Mouse (Mus musculus): ENCODE data around the gene Ip6k2. TPM values are rescaled to one million over a fixed set of nuclear protein-coding genes. Genes with fewer than 3 reads are reported as not detected.

Gene Ip6k2
- polyA plus RNA-seq, 1 experiment from 2014 or later = 72.5 TPM

DNA sequence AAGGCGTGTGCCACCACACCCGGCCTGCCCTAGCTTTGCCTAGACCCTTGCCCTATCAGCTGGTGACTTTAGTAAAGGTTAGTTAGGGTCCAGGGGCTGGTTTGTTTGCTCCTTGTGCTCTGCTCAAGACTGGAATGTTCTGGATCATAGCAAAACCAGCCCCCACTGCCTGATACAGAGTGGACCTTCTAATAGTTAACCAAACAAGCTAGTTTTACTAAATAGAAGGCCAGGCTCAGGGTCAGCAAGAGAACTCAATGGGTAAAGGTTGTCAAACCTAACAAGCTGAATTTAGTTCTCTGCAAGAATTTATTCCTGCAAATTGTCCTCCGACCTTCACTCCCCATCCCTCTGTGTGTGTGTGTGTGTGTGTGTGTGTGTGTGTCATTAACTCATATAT is 29.6 kb upstream of the Ip6k2 start:
- no peak overlapping the region for H3K4me2 ChIP-seq
- H3K4me3 ChIP-seq = no peak overlapping the region
- no peak for ATAC-seq (ENCODE audit: borderline replicate concordance, extremely low read depth, low FRiP score, low TSS enrichment)
- no peaks in the 10 kb centered on the region for H3K9me3 ChIP-seq
- no peaks in the 10 kb centered on the region for H3K36me3 ChIP-seq
- no peaks in the 10 kb centered on the region for H3K4me1 ChIP-seq
- WGBS = 82% methylated on average over 3 of the region's 3 CpGs
- no peak overlapping the region for H3K9ac ChIP-seq
- no peak overlapping the region for H3K27ac ChIP-seq
- no peaks in the 10 kb centered on the region for H3K27me3 ChIP-seq

DNA sequence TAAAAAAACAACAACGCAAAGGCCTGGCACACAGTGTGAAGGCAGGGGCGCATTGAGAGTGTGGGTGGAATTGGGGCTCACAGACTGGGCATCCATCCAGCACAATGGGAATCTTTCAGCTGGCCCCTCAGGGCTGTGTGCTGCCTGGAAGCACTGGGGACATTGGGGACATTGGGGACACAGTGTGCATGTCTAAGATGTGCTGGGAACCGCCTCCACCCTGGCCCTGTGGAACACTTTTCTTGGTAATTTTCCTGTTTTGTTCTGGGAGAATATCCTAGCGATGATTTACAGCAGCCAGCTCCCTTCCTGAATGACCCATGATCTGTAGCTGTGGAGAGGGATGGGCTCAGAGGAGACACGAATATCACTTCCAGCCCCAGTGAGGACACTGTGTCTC is 29.2 kb upstream of the Ip6k2 start:
- Histone ChIP-seq H3K9ac (no peak overlapping the region), H3K27me3 (no peaks in the 10 kb centered on the region), H3K4me3 (no peak overlapping the region), H3K4me2 (no peak overlapping the region), H3K4me1 (no peaks in the 10 kb centered on the region), H3K36me3 (no peaks in the 10 kb centered on the region), H3K27ac (no peak overlapping the region), H3K9me3 (no peaks in the 10 kb centered on the region)
- no peak for ATAC-seq (ENCODE audit: borderline replicate concordance, extremely low read depth, low FRiP score, low TSS enrichment)
- WGBS = 66% methylated on average over 5 of the region's 5 CpGs

DNA sequence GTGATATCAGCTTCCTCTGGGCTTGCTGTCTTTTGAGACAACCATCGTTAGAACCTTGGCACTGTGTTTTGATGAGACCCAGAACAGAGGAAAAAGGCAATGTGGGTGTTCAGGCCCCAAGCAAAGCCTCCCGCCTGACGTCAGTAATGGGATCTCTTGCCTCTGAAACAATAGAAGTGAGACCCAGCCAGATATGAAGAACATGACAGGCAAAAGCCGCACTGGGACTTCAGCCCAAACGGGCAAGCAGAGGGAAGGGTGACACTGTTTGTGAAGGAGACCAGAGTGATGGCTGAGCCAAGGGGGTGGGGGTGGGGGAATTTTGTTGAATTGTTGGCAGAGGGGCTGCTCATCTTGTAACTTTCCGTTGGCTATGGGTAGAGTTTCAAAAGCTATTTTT is 26.2 kb upstream of the Ip6k2 start:
- Histone ChIP-seq H3K9me3 (no peaks in the 10 kb centered on the region), H3K27ac (no peak overlapping the region)
- peak; percentile 45; the same call in 1 of the 2 replicates for ATAC-seq (ENCODE audit: borderline replicate concordance, extremely low read depth, low FRiP score, low TSS enrichment)

DNA sequence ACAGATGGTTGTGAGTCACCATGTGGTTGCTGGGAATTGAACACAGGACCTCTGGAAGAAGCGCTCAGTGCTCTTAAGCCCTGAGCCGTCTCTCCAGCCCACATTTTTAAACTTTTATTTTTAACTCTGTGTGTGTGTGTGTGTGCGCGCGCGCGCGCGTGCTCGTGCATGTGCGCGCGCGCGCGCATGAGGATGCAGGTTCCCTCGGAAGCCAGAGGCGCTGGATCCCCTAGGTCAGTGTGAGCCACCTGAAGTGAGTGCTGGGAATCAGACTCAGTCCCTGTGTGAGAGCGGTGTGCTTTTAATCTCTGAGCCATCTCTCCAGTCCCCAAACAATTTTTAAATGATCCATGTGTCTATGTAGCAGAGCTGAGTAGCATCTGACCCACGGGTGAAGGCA is 24.5 kb upstream of the Ip6k2 start:
- no peak overlapping the region for H3K4me3 ChIP-seq
- H3K4me1 ChIP-seq = no peaks in the 10 kb centered on the region
- 93% methylated on average over 20 of the region's 20 CpGs for WGBS
- no peak overlapping the region for H3K4me2 ChIP-seq
- H3K27me3 ChIP-seq = no peaks in the 10 kb centered on the region
- H3K36me3 ChIP-seq = no peaks in the 10 kb centered on the region
- H3K9me3 ChIP-seq = no peaks in the 10 kb centered on the region
- no peak for ATAC-seq (ENCODE audit: borderline replicate concordance, extremely low read depth, low FRiP score, low TSS enrichment)
- H3K9ac ChIP-seq = no peak overlapping the region
- no peak overlapping the region for H3K27ac ChIP-seq

More for the DNA sequence above, 26.2 kb upstream of the Ip6k2 start:
- Histone ChIP-seq H3K4me2 (no peak overlapping the region), H3K4me1 (no peaks in the 10 kb centered on the region), H3K36me3 (no peaks in the 10 kb centered on the region), H3K4me3 (no peak overlapping the region), H3K27me3 (no peaks in the 10 kb centered on the region), H3K9ac (no peak overlapping the region)
- WGBS = 32% methylated on average over 6 of the region's 6 CpGs

DNA sequence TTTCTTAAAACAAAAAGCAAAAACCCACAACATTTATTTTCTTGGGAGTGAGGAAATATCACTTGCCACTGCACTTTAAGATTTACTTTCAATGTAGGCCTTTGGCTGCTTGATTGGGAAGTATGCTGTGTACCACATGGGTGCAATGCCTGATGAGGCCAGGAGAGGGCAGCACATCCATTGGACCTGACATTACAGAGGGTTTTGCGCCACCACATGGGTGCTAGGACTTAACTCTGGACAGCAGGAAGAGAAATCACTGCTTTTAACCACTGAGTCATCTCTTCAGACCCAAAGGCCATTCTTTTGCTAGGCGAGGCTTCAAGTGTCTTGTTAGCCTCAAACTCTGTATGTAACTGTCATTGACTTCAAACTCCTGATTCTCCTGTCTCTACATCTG is 23.8 kb upstream of the Ip6k2 start:
- Histone ChIP-seq H3K4me3 (no peak overlapping the region), H3K4me2 (no peak overlapping the region), H3K9me3 (no peaks in the 10 kb centered on the region), H3K27ac (no peak overlapping the region), H3K4me1 (no peaks in the 10 kb centered on the region), H3K27me3 (no peaks in the 10 kb centered on the region), H3K36me3 (no peaks in the 10 kb centered on the region), H3K9ac (no peak overlapping the region)
- 54% methylated on average over 2 of the region's 2 CpGs for WGBS
- no peak for ATAC-seq (ENCODE audit: borderline replicate concordance, extremely low read depth, low FRiP score, low TSS enrichment)

DNA sequence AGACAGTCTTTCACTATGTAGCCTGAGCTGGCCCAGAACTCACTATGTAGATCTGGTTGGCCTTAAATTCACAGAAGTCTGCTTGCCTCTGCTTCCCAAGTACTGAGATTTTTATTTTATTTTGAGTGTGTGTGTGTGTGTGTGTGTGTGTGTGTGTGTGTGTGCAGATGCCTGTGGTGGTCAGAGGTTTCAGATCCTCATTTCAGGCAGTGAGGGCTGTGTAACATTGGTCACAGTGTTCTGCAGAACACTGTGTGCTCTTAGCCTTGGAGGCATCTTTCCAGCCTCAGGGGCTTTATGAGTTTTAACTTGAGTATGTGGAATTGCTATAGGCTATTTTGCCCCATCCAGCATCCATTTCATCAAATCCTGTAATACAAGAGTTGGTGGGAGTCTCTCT is 22.0 kb upstream of the Ip6k2 start:
- Histone ChIP-seq H3K36me3 (no peaks in the 10 kb centered on the region), H3K27me3 (no peaks in the 10 kb centered on the region), H3K9ac (no peak overlapping the region), H3K9me3 (no peaks in the 10 kb centered on the region), H3K4me2 (no peak overlapping the region), H3K4me3 (no peak overlapping the region), H3K4me1 (no peaks in the 10 kb centered on the region), H3K27ac (no peak overlapping the region)
- ATAC-seq (ENCODE audit: borderline replicate concordance, extremely low read depth, low FRiP score, low TSS enrichment) = no peak

DNA sequence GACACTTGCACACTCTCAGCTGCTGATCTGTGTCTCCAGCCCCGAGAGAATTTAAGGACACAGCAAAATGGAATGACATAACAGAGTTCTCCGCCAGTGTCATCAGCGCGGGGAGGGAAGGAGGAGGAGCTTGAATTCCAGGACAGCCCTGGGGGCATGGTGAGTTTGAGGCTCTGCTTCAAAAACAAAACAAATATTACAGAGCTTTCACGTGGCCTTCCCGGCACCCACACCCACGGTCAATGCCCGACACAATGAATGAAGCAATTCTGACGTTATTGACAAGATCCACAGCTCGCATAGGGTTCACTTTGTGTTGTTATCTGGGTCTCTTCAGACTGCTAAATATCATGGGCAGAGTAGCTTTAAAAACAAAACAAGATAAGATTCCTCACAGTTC is 18.6 kb upstream of the Ip6k2 start:
- Histone ChIP-seq H3K4me2 (no peak overlapping the region), H3K36me3 (no peaks in the 10 kb centered on the region), H3K4me3 (no peak overlapping the region), H3K9ac (no peak overlapping the region), H3K27ac (no peak overlapping the region), H3K27me3 (no peaks in the 10 kb centered on the region), H3K4me1 (no peaks in the 10 kb centered on the region), H3K9me3 (no peaks in the 10 kb centered on the region)
- WGBS = 63% methylated on average over 10 of the region's 10 CpGs
- no peak for ATAC-seq (ENCODE audit: borderline replicate concordance, extremely low read depth, low FRiP score, low TSS enrichment)

DNA sequence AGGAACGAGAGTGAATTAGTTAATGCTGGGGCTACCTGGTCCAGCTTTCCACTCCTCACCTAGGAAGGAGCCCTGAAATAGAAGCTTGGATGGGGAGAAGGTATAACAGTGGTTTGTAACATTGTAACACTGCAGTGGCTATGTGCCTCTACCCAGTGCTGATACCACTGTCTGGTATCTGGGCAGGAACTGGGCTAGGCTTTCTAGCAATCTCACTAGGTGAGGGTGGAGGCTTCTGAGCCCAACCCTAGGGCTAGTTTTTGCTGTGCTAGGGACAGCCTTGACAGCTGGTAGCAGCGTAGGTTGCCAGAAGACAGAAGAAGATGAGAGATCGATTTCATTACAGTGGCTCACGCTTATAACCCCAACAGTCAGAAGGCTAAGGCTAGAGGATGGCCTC is 7.0 kb upstream of the Ip6k2 start:
- WGBS = 77% methylated on average over 4 of the region's 4 CpGs
- ATAC-seq (ENCODE audit: borderline replicate concordance, extremely low read depth, low FRiP score, low TSS enrichment) = no peak
- Histone ChIP-seq H3K4me1 (peaks cover 19% of the 10 kb centered on the region), H3K4me2 (no peak overlapping the region), H3K27ac (no peak overlapping the region), H3K36me3 (no peaks in the 10 kb centered on the region), H3K9me3 (no peaks in the 10 kb centered on the region), H3K9ac (no peak overlapping the region), H3K4me3 (no peak overlapping the region), H3K27me3 (no peaks in the 10 kb centered on the region)

DNA sequence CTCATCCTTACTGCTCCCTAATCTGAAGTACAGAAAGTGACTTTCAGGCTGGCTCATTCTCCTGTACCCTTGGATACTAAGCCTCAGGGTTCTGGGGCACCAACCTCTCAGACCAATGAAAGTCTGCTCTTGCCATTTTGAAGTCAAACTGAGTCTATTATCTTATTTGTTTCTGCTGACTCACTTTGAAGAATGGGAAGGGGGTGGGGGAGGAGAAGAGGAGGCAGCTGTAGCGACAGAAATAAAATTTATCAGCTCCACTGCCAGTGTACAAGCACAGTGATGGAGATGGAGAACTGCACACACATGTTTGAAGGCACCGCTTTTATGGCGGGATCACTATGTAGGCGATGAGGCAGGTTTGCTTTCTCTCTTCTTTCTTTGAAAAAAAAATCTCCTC is 6.3 kb upstream of the Ip6k2 start:
- H3K9ac ChIP-seq = no peak overlapping the region
- H3K27ac ChIP-seq = no peak overlapping the region
- no peak for ATAC-seq (ENCODE audit: borderline replicate concordance, extremely low read depth, low FRiP score, low TSS enrichment)
- H3K4me2 ChIP-seq = no peak overlapping the region
- 78% methylated on average over 4 of the region's 4 CpGs for WGBS
- no peaks in the 10 kb centered on the region for H3K9me3 ChIP-seq
- H3K4me1 ChIP-seq = peaks cover 25% of the 10 kb centered on the region
- no peaks in the 10 kb centered on the region for H3K27me3 ChIP-seq
- no peaks in the 10 kb centered on the region for H3K36me3 ChIP-seq
- no peak overlapping the region for H3K4me3 ChIP-seq

DNA sequence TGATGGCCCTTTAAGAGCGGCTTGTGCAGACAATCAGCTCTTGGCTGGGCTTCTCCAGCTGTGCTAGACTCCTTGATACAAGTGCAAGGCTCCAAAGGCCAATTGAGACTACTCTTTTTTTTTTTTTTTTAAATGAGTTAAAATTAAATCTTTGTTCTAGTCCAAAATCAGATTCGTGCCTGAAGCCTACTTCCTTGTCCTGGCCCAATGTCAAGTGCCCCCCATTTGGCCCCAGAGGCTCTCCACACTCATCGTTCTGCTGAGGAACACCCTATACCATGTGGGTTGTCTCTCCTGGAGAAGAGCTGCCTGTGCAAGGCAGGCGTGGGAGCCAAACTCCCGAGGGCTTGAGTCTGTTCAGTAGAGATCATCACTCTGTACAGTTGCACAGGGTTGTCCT is 2.6 kb upstream of the Ip6k2 start:
- ATAC-seq (ENCODE audit: borderline replicate concordance, extremely low read depth, low FRiP score, low TSS enrichment) = no peak

DNA sequence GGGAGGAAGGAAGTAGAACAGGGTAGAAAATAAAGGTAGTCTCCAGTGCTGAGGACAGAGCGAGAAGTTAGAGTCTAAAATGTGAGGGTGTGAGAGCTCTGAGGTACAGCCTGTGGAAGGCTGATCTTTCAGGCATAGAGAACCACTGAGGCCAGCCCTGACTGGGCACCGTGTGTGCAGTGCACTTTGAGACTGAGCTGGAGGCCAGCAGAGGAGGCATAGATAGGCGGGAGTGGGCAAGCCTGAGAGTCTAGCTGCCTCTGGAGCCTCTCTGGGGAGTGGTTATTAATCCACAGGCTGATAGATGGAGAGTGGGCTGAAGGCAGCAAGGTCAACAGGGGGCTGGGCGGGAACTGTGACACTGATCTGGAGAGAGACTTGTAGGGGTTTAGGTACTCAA is 1.7 kb upstream of the Ip6k2 start:
- H3K4me1 ChIP-seq = peaks cover 35% of the 10 kb centered on the region
- peak overlapping the region; percentile 39; the same call in 1 of the 2 replicates for H3K27ac ChIP-seq
- no peak for ATAC-seq (ENCODE audit: borderline replicate concordance, extremely low read depth, low FRiP score, low TSS enrichment)
- no peak overlapping the region for H3K4me2 ChIP-seq
- H3K9me3 ChIP-seq = no peaks in the 10 kb centered on the region
- WGBS = 52% methylated on average over 4 of the region's 4 CpGs
- no peak overlapping the region for H3K9ac ChIP-seq
- H3K4me3 ChIP-seq = no peak overlapping the region
- H3K27me3 ChIP-seq = no peaks in the 10 kb centered on the region
- H3K36me3 ChIP-seq = no peaks in the 10 kb centered on the region; the same call in 1 of the 2 replicates

More for the DNA sequence above, 2.6 kb upstream of the Ip6k2 start:
- Histone ChIP-seq H3K9ac (no peak overlapping the region), H3K27me3 (no peaks in the 10 kb centered on the region), H3K4me3 (no peak overlapping the region), H3K4me2 (no peak overlapping the region), H3K36me3 (no peaks in the 10 kb centered on the region; the same call in 1 of the 2 replicates), H3K9me3 (no peaks in the 10 kb centered on the region), H3K27ac (peak overlapping the region; percentile 49; the same call in 1 of the 2 replicates), H3K4me1 (peaks cover 36% of the 10 kb centered on the region)
- 35% methylated on average over 5 of the region's 5 CpGs for WGBS

DNA sequence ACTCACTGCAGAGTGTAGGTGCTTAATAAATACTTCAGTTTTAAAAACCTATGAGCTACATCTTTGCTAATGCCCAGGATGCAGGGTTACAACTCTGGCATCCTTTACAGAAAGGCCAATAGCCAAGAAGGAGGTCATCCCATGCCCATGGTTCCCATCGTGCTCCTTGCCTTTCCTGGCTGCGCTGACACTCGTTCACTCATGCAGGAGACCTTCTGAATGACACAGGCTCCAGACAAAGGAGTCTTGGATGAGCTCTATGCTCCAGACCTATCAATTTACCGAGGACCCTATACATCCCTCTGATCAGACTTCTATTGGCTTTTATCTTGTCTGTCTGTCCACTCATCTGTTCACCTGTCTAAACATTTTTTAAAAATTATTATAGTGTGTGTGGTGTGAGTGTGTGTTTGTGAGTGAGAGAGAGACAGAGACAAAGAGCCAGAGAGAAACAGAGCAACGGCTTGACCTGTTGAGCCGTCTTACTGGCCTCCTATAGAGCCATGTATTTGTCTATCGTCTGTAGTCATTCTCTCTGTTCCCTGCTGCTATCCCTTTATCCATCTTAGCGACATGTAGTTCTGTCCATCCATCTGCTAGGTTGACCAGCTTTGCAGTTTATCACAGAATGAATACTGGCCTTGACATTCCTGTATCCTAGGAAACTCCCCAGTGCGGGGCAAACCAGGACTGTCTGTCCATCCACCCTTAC is 604 bp upstream of the Ip6k2 start:
- H3K27ac ChIP-seq = peak overlapping the region; percentile 39
- peak overlapping the region; percentile 77 for H3K4me3 ChIP-seq

DNA sequence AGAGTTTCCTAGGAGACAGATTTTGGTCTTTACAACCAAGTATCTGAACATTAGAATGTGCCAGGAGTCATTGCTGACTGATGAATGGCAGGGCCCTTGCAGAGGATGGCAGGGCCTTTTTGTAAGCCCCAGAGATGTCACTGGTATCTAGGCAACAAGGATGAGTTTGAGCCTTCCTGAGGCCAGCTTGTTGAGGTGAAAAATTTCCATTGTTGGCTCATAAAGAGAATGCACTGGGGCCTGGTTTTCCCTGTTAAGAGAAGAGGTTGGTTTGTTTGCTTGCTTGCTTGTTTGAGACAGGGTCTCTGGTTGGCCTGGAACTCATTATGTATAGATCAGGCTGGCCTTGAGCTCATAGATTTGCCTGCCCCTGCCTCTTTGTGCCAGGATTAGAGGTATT is 1.8 kb downstream of the Ip6k2 start:
- Histone ChIP-seq H3K9me3 (no peaks in the 10 kb centered on the region), H3K4me3 (peak overlapping the region; percentile 77), H3K36me3 (no peaks in the 10 kb centered on the region; the same call in 1 of the 2 replicates), H3K27ac (no peak overlapping the region), H3K27me3 (no peaks in the 10 kb centered on the region), H3K9ac (peak overlapping the region; percentile 91; the same call in 1 of the 2 replicates), H3K4me1 (peaks cover 62% of the 10 kb centered on the region), H3K4me2 (peak overlapping the region; percentile 59)
- no peak for ATAC-seq (ENCODE audit: borderline replicate concordance, extremely low read depth, low FRiP score, low TSS enrichment)

More for the DNA sequence above, 604 bp upstream of the Ip6k2 start:
- no peaks in the 10 kb centered on the region; the same call in 1 of the 2 replicates for H3K36me3 ChIP-seq
- peak overlapping the region; percentile 27 for H3K9ac ChIP-seq
- no peaks in the 10 kb centered on the region for H3K27me3 ChIP-seq
- no peak for ATAC-seq (ENCODE audit: borderline replicate concordance, extremely low read depth, low FRiP score, low TSS enrichment)
- peaks cover 45% of the 10 kb centered on the region for H3K4me1 ChIP-seq
- no peaks in the 10 kb centered on the region for H3K9me3 ChIP-seq
- 21% methylated on average over 9 of the region's 9 CpGs for WGBS
- peak overlapping the region; percentile 59 for H3K4me2 ChIP-seq
